ENCODE assay signal across 16 mouse cellular contexts in genomic region chr5:140931523-140932229, GRCm38 (mm10).
DNase-seq lines count a peak whose midpoint lies in the region; ATAC-seq and TF ChIP-seq lines count a peak whose summit lies in the region.
"Had no signal": no experiment of that assay in that cellular context is flagged by ENCODE, and none has a peak within 500 bp of the region (broad histone marks: within the 10 kb centered on the region; RNA-seq: fewer than 3 reads in every experiment).

No protein-coding gene starts in this region.

- H3K4me2 ChIP-seq in intestine, embryonic 16.5 days (ENCODE audit: low read depth, low read length): no peak overlapping the region
- no peak overlapping the region for H3K4me2 ChIP-seq in intestine, postnatal 0 days (replicated peaks; ENCODE audit: low read depth)
- H3K4me2 ChIP-seq in lung, embryonic 16.5 days (ENCODE audit: low read depth, low read length): no peak overlapping the region
- no peak overlapping the region for H3K4me2 ChIP-seq in stomach, postnatal 0 days (replicated peaks; ENCODE audit: low read depth)
- H3K4me2 ChIP-seq: heart, embryonic 13.5 days; neural tube, embryonic 12.5 days had no signal

- H3K9me3 ChIP-seq in intestine, embryonic 16.5 days (ENCODE audit: control insufficient read depth, low read length): no peaks in the 10 kb centered on the region
- no peaks in the 10 kb centered on the region for H3K9me3 ChIP-seq in intestine, postnatal 0 days (ENCODE audit: control insufficient read depth)
- no peaks in the 10 kb centered on the region for H3K9me3 ChIP-seq in lung, embryonic 16.5 days (ENCODE audit: control insufficient read depth, low read length)
- H3K9me3 ChIP-seq in stomach, postnatal 0 days (ENCODE audit: control insufficient read depth, low read length): no peaks in the 10 kb centered on the region
- H3K9me3 ChIP-seq: heart, embryonic 13.5 days; neural tube, embryonic 12.5 days had no signal

- no peak overlapping the region for H3K4me3 ChIP-seq in intestine, embryonic 16.5 days (ENCODE audit: low read length)
- no peak overlapping the region for H3K4me3 ChIP-seq in intestine, postnatal 0 days (ENCODE audit: low read depth, low read length)
- H3K4me3 ChIP-seq in lung, embryonic 16.5 days (ENCODE audit: low read length): no peak overlapping the region
- no peak overlapping the region for H3K4me3 ChIP-seq in stomach, postnatal 0 days (ENCODE audit: low read depth, low read length)
- H3K4me3 ChIP-seq: heart, embryonic 13.5 days; neural tube, embryonic 12.5 days had no signal

- H3K27me3 ChIP-seq in intestine, embryonic 16.5 days (replicated peaks; ENCODE audit: control insufficient read depth, insufficient read depth, low read length): no peaks in the 10 kb centered on the region
- no peaks in the 10 kb centered on the region for H3K27me3 ChIP-seq in intestine, postnatal 0 days (replicated peaks; ENCODE audit: control insufficient read depth, insufficient read depth, low read length)
- H3K27me3 ChIP-seq in lung, embryonic 16.5 days (ENCODE audit: control insufficient read depth, insufficient read depth, low read depth, low read length): no peaks in the 10 kb centered on the region
- no peaks in the 10 kb centered on the region for H3K27me3 ChIP-seq in stomach, postnatal 0 days (ENCODE audit: control insufficient read depth, insufficient read depth, low read length)
- H3K27me3 ChIP-seq: heart, embryonic 13.5 days; neural tube, embryonic 12.5 days had no signal

- DNase-seq in cerebellum, postnatal 10 days: peak; percentile 42 to 54
- no peak for DNase-seq in cerebellum, adult 9-10 months
- no peak for DNase-seq in lung, postnatal 25 days (ENCODE audit: low spot score)
- no peak for DNase-seq in stomach, postnatal 0 days (ENCODE audit: low spot score)
- no peak for DNase-seq in thymus, postnatal 4 days
- DNase-seq: cerebellum, adult 11 months; cerebellum, postnatal 36 days; heart, postnatal 4 days; lung, postnatal 14 days; spleen, adult 18-20 months; thymus, postnatal 25 days had no signal

- no peaks in the 10 kb centered on the region for H3K36me3 ChIP-seq in intestine, embryonic 16.5 days (ENCODE audit: control insufficient read depth, insufficient read depth, low read length)
- H3K36me3 ChIP-seq in intestine, postnatal 0 days (ENCODE audit: control insufficient read depth, insufficient read depth): no peaks in the 10 kb centered on the region
- no peaks in the 10 kb centered on the region for H3K36me3 ChIP-seq in lung, embryonic 16.5 days (ENCODE audit: control insufficient read depth, insufficient read depth, low read length)
- H3K36me3 ChIP-seq in stomach, postnatal 0 days (ENCODE audit: control insufficient read depth, insufficient read depth, low read length): no peaks in the 10 kb centered on the region
- H3K36me3 ChIP-seq: heart, embryonic 13.5 days; neural tube, embryonic 12.5 days had no signal

- H3K27ac ChIP-seq in intestine, embryonic 16.5 days (ENCODE audit: low read length): 0 out of 2 replicates have a peak overlapping the region, but pooled peaks have one; percentile 30
- H3K27ac ChIP-seq in intestine, postnatal 0 days (ENCODE audit: low read depth, low read length): no peak overlapping the region
- H3K27ac ChIP-seq in lung, embryonic 16.5 days (ENCODE audit: low read length): peak overlapping the region; percentile 55; the same call in 1 of the 2 replicates
- H3K27ac ChIP-seq in stomach, postnatal 0 days (replicated peaks): no peak overlapping the region
- H3K27ac ChIP-seq: heart, embryonic 13.5 days; neural tube, embryonic 12.5 days had no signal

- no peak for TF ChIP-seq EP300 in stomach, postnatal 0 days (optimal IDR thresholded peaks at IDR 0.05)

- 0 out of 2 replicates have a peak, but pooled peaks cover 3% of the 10 kb centered on the region for H3K4me1 ChIP-seq in intestine, embryonic 16.5 days (ENCODE audit: control insufficient read depth, insufficient read depth, low read length)
- H3K4me1 ChIP-seq in intestine, postnatal 0 days (replicated peaks; ENCODE audit: control insufficient read depth, insufficient read depth, low read length): no peaks in the 10 kb centered on the region
- H3K4me1 ChIP-seq in lung, embryonic 16.5 days (replicated peaks; ENCODE audit: control insufficient read depth, insufficient read depth, low read length): peaks cover 3% of the 10 kb centered on the region; the same call in 1 of the 2 replicates
- H3K4me1 ChIP-seq in stomach, postnatal 0 days (replicated peaks; ENCODE audit: control insufficient read depth, insufficient read depth): no peaks in the 10 kb centered on the region
- H3K4me1 ChIP-seq: neural tube, embryonic 12.5 days had no signal

- H3K9ac ChIP-seq in intestine, embryonic 16.5 days (ENCODE audit: low read depth, low read length): no peak overlapping the region
- H3K9ac ChIP-seq in intestine, postnatal 0 days (ENCODE audit: low read depth, low read length): no peak overlapping the region
- no peak overlapping the region for H3K9ac ChIP-seq in lung, embryonic 16.5 days (ENCODE audit: low read length)
- H3K9ac ChIP-seq in stomach, postnatal 0 days (ENCODE audit: low read length): no peak overlapping the region
- H3K9ac ChIP-seq: heart, embryonic 13.5 days; neural tube, embryonic 12.5 days had no signal

- no peak for TF ChIP-seq CTCF in intestine, postnatal 0 days (IDR thresholded peaks at IDR 0.05; ENCODE audit: low read depth)
- no peak for TF ChIP-seq CTCF in stomach, postnatal 0 days (IDR thresholded peaks at IDR 0.05; ENCODE audit: low read depth)

- WGBS in intestine, embryonic 16.5 days: 34% methylated on average over 5 of the region's 5 CpGs
- WGBS in intestine, postnatal 0 days: 45% methylated on average over 5 of the region's 5 CpGs
- WGBS in lung, embryonic 16.5 days: 36% methylated on average over 5 of the region's 5 CpGs
- WGBS in stomach, postnatal 0 days: 37% methylated on average over 5 of the region's 5 CpGs

- no peak for ATAC-seq in intestine, embryonic 16.5 days
- no peak for ATAC-seq in intestine, postnatal 0 days
- peak; percentile 68; the same call in 1 of the 2 replicates for ATAC-seq in lung, embryonic 16.5 days (ENCODE audit: low read depth)
- ATAC-seq in stomach, postnatal 0 days (ENCODE audit: low FRiP score, low TSS enrichment): peak; percentile 59; the same call in 1 of the 2 replicates

Comparison
In these comparisons a context has a peak if more than half of its experiments do, and no peak if none do; other contexts are left out.
1. DNase-seq: peak in cerebellum, postnatal 10 days (2 of 2); none in cerebellum, adult 9-10 months (single experiment), lung, postnatal 25 days (single experiment), stomach, postnatal 0 days (single experiment) and thymus, postnatal 4 days (single experiment).
2. H3K27ac ChIP-seq: peak in intestine, embryonic 16.5 days (single experiment) and lung, embryonic 16.5 days (single experiment); none in intestine, postnatal 0 days (single experiment) and stomach, postnatal 0 days (single experiment).
3. ATAC-seq: peak in lung, embryonic 16.5 days (single experiment) and stomach, postnatal 0 days (single experiment); none in intestine, embryonic 16.5 days (single experiment) and intestine, postnatal 0 days (single experiment).